Mouse (Mus musculus) ES-Bruce4 (cell line): ENCODE measurements around the gene Cdh23. TPM values are rescaled to one million over a fixed set of nuclear protein-coding genes. Genes with fewer than 3 reads are reported as not detected.

Experiments used
- H3K27ac ChIP-seq: 2 replicates; pipeline ENCODE4 v1.5.1; 2012; ENCODE audit warnings: low read length, inconsistent platforms; ENCODE audit not compliant: insufficient read depth
- H3K27me3 ChIP-seq: 2 replicates; pipeline ENCODE4 v1.6.1; 2012; ENCODE audit warnings: mild to moderate bottlenecking, low read length, inconsistent platforms; ENCODE audit not compliant: control insufficient read depth, poor library complexity, insufficient read depth, severe bottlenecking
- H3K36me3 ChIP-seq: 2 replicates; pipeline ENCODE4 v1.6.1; 2012; ENCODE audit warnings: inconsistent platforms, mild to moderate bottlenecking, low read length, moderate library complexity; ENCODE audit not compliant: control insufficient read depth, poor library complexity, insufficient read depth, severe bottlenecking
- H3K4me1 ChIP-seq: one replicate; pipeline ENCODE4 v1.8.1; 2011; ENCODE audit warnings: low read length; ENCODE audit not compliant: control insufficient read depth, insufficient read depth
- H3K4me3 ChIP-seq: 2 replicates; pipeline ENCODE4 v1.5.1; 2011; ENCODE audit warnings: low read depth, mild to moderate bottlenecking, low read length
- H3K9ac ChIP-seq: 2 replicates; pipeline ENCODE4 v1.6.1; 2012; ENCODE audit warnings: low read depth, mild to moderate bottlenecking, inconsistent platforms; ENCODE audit not compliant: poor library complexity, severe bottlenecking
- H3K9me3 ChIP-seq: replicated peaks from 2 replicates; pipeline ENCODE4 v1.6.1; 2012; ENCODE audit warnings: mild to moderate bottlenecking, low read length, inconsistent platforms; ENCODE audit not compliant: control insufficient read depth, poor library complexity, insufficient read depth, severe bottlenecking
- CTCF ChIP-seq: IDR thresholded peaks from one replicate; pipeline ENCODE4 v1.8.1; 2011; ENCODE audit warnings: low read depth, low read length
- EP300 ChIP-seq: IDR thresholded peaks from 2 replicates; pipeline ENCODE4 v1.6.1; 2011; ENCODE audit warnings: low read depth, low read length; ENCODE audit not compliant: insufficient read depth
- POLR2A ChIP-seq: IDR thresholded peaks from one replicate; pipeline ENCODE4 v1.8.1; 2011; ENCODE audit warnings: low read length; ENCODE audit not compliant: insufficient read depth
- polyA plus RNA-seq: library from polyadenylated mRNA; stranded (reverse); fragments of >200 nt; gene quantifications from 2 replicates; pipeline ENCODE4 v1.2.4, GENCODE M21; 2011; ENCODE audit warnings: low read depth; ENCODE audit not compliant: missing spikeins, insufficient read depth, insufficient read length

Gene Cdh23
- polyA plus RNA-seq, 1 experiment: 0.33 TPM

DNA sequence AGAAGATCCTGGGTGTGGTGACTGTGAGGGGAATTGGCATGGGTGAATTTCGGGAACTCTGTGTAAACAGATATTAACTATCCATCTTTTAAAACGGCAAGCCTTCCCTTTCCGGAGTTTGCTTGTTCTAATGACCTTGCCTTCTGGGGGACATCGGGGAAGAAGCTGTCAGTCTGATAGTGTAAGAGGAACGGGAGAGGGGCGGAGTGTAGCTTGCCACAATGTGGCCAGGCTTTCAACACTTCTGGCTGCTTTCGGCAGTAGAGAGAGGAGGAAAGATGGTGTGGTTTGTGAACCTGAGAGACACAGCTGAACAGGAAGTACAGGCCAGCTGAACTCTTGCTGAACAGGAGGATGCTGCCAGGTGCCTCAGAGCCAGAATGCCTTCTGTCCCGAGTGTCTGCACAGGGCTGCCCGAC is 306.8 kb downstream of the Cdh23 start:
- Histone ChIP-seq H3K27ac (no peak overlapping the region), H3K4me1 (no peaks in the 10 kb centered on the region), H3K36me3 (no peaks in the 10 kb centered on the region), H3K9ac (no peak overlapping the region), H3K4me3 (no peak overlapping the region), H3K27me3 (no peaks in the 10 kb centered on the region), H3K9me3 (no peaks in the 10 kb centered on the region)
- TF ChIP-seq EP300 (no peak), CTCF (no peak), POLR2A (no peak)

- H3K27ac ChIP-seq: no peak overlapping the region
- H3K27me3 ChIP-seq: no peaks in the 10 kb centered on the region
- H3K4me1 ChIP-seq: no peaks in the 10 kb centered on the region
- no peak overlapping the region for H3K9ac ChIP-seq
- TF ChIP-seq EP300: no peak
- TF ChIP-seq POLR2A: no peak
- no peak for TF ChIP-seq CTCF
- H3K4me3 ChIP-seq: no peak overlapping the region
- no peaks in the 10 kb centered on the region for H3K36me3 ChIP-seq
- no peaks in the 10 kb centered on the region for H3K9me3 ChIP-seq
These were observed 308.0 kb downstream of the Cdh23 start for GRCm38 (mm10) chr10:60388332-60388731.

DNA sequence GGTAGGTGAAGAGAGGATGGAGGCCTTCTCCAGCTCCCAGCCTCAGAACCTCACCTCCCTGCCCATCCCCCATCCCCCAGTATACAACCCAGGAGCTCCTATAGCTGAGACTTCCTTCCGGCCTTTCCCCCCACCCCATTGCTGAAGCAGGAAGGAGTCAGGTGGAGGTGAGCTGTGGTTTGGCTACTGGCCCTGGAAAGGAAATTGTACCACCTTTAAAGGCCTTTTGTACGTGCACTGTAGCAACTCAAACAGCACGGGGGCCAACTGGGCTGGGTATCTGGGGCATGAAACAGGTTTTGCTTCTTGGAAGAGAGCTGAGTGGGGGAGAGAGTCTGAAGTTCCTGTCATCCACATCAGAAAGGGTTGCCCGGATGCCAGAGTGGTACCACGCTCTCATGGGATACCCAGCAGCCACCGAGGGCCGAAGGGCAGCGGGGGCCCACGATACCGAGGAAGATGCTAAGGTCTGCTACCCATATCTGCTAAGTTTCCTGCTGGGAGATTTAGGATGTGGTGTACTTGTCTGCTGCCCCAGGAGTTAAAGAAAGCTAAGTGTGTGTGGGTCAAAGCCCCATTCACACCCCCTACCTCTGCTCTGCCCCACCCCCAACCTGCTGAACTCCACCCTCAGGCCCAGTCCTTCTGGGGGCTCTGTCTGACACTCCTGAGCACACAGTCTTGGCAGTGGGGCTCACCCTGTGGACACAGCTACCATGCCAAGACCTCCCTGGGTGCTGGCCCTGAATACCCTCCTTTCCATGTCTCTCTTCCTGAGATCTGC is 315.0 kb downstream of the Cdh23 start:
- Histone ChIP-seq H3K36me3 (no peaks in the 10 kb centered on the region), H3K4me3 (no peak overlapping the region), H3K27ac (no peak overlapping the region), H3K4me1 (no peaks in the 10 kb centered on the region), H3K9ac (no peak overlapping the region), H3K27me3 (no peaks in the 10 kb centered on the region), H3K9me3 (no peaks in the 10 kb centered on the region)
- TF ChIP-seq POLR2A: no peak
- no peak for TF ChIP-seq CTCF
- no peak for TF ChIP-seq EP300

- no peak overlapping the region for H3K9ac ChIP-seq
- H3K4me1 ChIP-seq: no peaks in the 10 kb centered on the region
- H3K27me3 ChIP-seq: no peaks in the 10 kb centered on the region
- H3K27ac ChIP-seq: no peak overlapping the region
- H3K9me3 ChIP-seq: no peaks in the 10 kb centered on the region
- TF ChIP-seq EP300 (no peak), POLR2A (no peak)
- H3K4me3 ChIP-seq: no peak overlapping the region
- H3K36me3 ChIP-seq: no peaks in the 10 kb centered on the region
These were observed 316.1 kb downstream of the Cdh23 start for GRCm38 (mm10) chr10:60380229-60380628.

DNA sequence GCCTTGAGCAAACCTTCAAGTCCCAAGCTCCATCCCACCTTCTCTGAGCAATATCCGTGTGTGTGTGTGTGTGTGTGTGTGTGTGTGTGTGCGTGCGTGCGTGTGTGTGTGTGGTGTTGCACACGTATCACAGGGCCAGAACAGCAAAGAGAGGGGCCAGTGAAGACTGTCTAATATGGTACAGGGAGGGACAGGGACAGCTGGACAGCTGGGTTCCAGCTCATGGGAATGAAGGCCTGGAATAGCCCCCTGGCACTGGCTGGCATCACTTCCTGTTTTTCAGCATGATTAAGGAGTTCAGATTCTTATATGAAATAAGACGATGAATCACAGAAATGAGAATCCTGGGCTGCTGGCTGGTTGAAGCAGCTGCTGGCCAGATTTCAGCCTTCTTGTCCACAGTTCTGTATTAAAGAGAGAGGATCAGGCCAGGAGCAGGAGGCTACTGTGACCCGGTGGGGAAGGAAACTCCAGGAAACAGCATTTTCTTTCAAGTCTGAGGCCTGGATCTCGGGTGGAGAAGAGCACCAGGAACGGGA is 316.8 kb downstream of the Cdh23 start:
- H3K4me1 ChIP-seq: no peaks in the 10 kb centered on the region
- no peaks in the 10 kb centered on the region for H3K27me3 ChIP-seq
- TF ChIP-seq POLR2A (no peak), EP300 (no peak), CTCF (no peak)
- H3K27ac ChIP-seq: no peak overlapping the region
- H3K36me3 ChIP-seq: no peaks in the 10 kb centered on the region
- no peak overlapping the region for H3K9ac ChIP-seq
- no peak overlapping the region for H3K4me3 ChIP-seq
- no peaks in the 10 kb centered on the region for H3K9me3 ChIP-seq

DNA sequence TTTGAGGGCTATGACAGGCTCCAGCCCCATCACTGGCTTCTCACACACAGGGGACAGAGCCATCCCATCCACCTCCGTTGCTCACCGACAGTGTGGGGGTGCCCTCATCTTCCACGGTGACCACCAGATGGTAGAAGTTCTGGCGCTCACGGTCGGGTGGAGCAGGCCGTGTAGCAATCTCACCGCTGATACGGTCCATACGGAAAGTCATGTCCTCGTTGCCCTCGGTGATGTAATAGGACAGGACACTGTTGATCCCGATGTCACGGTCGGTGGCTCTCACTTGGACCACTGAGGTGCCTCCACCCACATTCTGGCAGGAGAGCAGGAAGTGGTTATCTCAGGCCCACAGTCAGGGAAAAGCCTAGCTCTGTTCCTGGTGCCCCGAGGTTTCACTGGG is 319.6 kb downstream of the Cdh23 start:
- H3K9ac ChIP-seq: no peak overlapping the region
- no peaks in the 10 kb centered on the region for H3K9me3 ChIP-seq
- no peaks in the 10 kb centered on the region for H3K36me3 ChIP-seq
- TF ChIP-seq EP300 (no peak), CTCF (no peak), POLR2A (no peak)
- H3K4me1 ChIP-seq: no peaks in the 10 kb centered on the region
- H3K27ac ChIP-seq: no peak overlapping the region
- no peak overlapping the region for H3K4me3 ChIP-seq
- no peaks in the 10 kb centered on the region for H3K27me3 ChIP-seq
